Mouse (Mus musculus): Measurements from ENCODE around the gene Gm12169. TPM values are rescaled to one million over a fixed set of nuclear protein-coding genes. Genes with fewer than 3 reads are reported as not detected.
"Not testable (repeated sequence)": the region's sequence is repeated elsewhere in the genome, so short reads cannot be mapped to it uniquely, and the experiment has no call there.

The Gm12169 gene
- not detected in 2 replicates for polyA plus RNA-seq (2015; fragmentation: Nextera tagmentation; extraction: Ambion mirVana)

GRCm38 (mm10) chr11:46523912-46524311 lies at the start of gene Gm12169:
TSS of gene Gm12169 (plus strand) at chr11:46524212.
- no peaks in the 10 kb centered on the region for H3K27me3 ChIP-seq
- H3K4me1 ChIP-seq (replicated peaks): no peaks in the 10 kb centered on the region
- no peaks in the 10 kb centered on the region for H3K36me3 ChIP-seq
- no peak within 1 kb of the TSS for H3K27ac ChIP-seq
- ATAC-seq (ENCODE audit: low FRiP score): no peak
- no peak within 1 kb of the TSS for H3K4me3 ChIP-seq
- H3K9ac ChIP-seq: no peak within 1 kb of the TSS
- 99% methylated on average over 2 of the region's 2 CpGs for WGBS
- no peak within 1 kb of the TSS for H3K4me2 ChIP-seq
- H3K9me3 ChIP-seq: no peaks in the 10 kb centered on the region

- no peaks in the 10 kb centered on the region for H3K4me1 ChIP-seq (replicated peaks)
- H3K9ac ChIP-seq: no peak overlapping the region
- WGBS: 91% methylated on average over 4 of the region's 4 CpGs
- no peak overlapping the region for H3K27ac ChIP-seq
- no peaks in the 10 kb centered on the region for H3K36me3 ChIP-seq
- H3K4me3 ChIP-seq: no peak overlapping the region
- H3K27me3 ChIP-seq: no peaks in the 10 kb centered on the region
- no peaks in the 10 kb centered on the region for H3K9me3 ChIP-seq
- H3K4me2 ChIP-seq: no peak overlapping the region
- no peak for ATAC-seq (ENCODE audit: low FRiP score)
Measured at GRCm38 (mm10) chr11:46474220-46474619, 49.8 kb upstream of the Gm12169 start.

- Histone ChIP-seq H3K4me1 (replicated peaks) (no peaks in the 10 kb centered on the region), H3K4me2 (no peak overlapping the region), H3K9me3 (no peaks in the 10 kb centered on the region), H3K27ac (no peak overlapping the region), H3K4me3 (no peak overlapping the region), H3K9ac (no peak overlapping the region), H3K27me3 (no peaks in the 10 kb centered on the region), H3K36me3 (no peaks in the 10 kb centered on the region)
- no peak for ATAC-seq (ENCODE audit: low FRiP score)
- 90% methylated on average over 9 of the region's 9 CpGs for WGBS
Measured at GRCm38 (mm10) chr11:46479311-46479710, 44.7 kb upstream of the Gm12169 start.

- no peak overlapping the region for H3K27ac ChIP-seq
- no peak for ATAC-seq (ENCODE audit: low FRiP score)
- H3K4me1 ChIP-seq (replicated peaks): no peaks in the 10 kb centered on the region
- no peaks in the 10 kb centered on the region for H3K9me3 ChIP-seq
- H3K9ac ChIP-seq: no peak overlapping the region
- no peaks in the 10 kb centered on the region for H3K36me3 ChIP-seq
- no peak overlapping the region for H3K4me3 ChIP-seq
- 85% methylated on average over 7 of the region's 7 CpGs for WGBS
- H3K27me3 ChIP-seq: no peaks in the 10 kb centered on the region
- H3K4me2 ChIP-seq: no peak overlapping the region
Measured at GRCm38 (mm10) chr11:46480517-46480916, 43.5 kb upstream of the Gm12169 start.

- no peaks in the 10 kb centered on the region for H3K9me3 ChIP-seq
- WGBS: 11% methylated on average over 1 of the region's 1 CpGs
- H3K27ac ChIP-seq: no peak overlapping the region
- H3K9ac ChIP-seq: no peak overlapping the region
- no peak overlapping the region for H3K4me2 ChIP-seq
- H3K4me1 ChIP-seq (replicated peaks): no peaks in the 10 kb centered on the region
- no peak overlapping the region for H3K4me3 ChIP-seq
- H3K27me3 ChIP-seq: no peaks in the 10 kb centered on the region
- H3K36me3 ChIP-seq: no peaks in the 10 kb centered on the region
- no peak for ATAC-seq (ENCODE audit: low FRiP score)
Measured at GRCm38 (mm10) chr11:46488231-46488630, 35.8 kb upstream of the Gm12169 start.

- no peak for ATAC-seq (ENCODE audit: low FRiP score)
- Histone ChIP-seq H3K4me1 (replicated peaks) (no peaks in the 10 kb centered on the region), H3K4me2 (no peak overlapping the region), H3K36me3 (no peaks in the 10 kb centered on the region), H3K27ac (no peak overlapping the region), H3K9ac (no peak overlapping the region), H3K9me3 (no peaks in the 10 kb centered on the region), H3K27me3 (no peaks in the 10 kb centered on the region), H3K4me3 (no peak overlapping the region)
- WGBS: 84% methylated on average over 2 of the region's 2 CpGs
Measured at GRCm38 (mm10) chr11:46488650-46489049, 35.4 kb upstream of the Gm12169 start.

GRCm38 (mm10) chr11:46507146-46507545 lies 16.9 kb upstream of the Gm12169 start:
- H3K4me2 ChIP-seq: no peak overlapping the region
- WGBS: 73% methylated on average over 3 of the region's 3 CpGs

GRCm38 (mm10) chr11:46509900-46510299 lies 14.1 kb upstream of the Gm12169 start:
- ATAC-seq (ENCODE audit: low FRiP score): no peak
- no peaks in the 10 kb centered on the region for H3K36me3 ChIP-seq
- no peaks in the 10 kb centered on the region for H3K4me1 ChIP-seq (replicated peaks)
- H3K9ac ChIP-seq: no peak overlapping the region
- H3K27me3 ChIP-seq: no peaks in the 10 kb centered on the region
- H3K4me2 ChIP-seq: no peak overlapping the region
- WGBS: 96% methylated on average over 5 of the region's 5 CpGs
- no peak overlapping the region for H3K4me3 ChIP-seq
- H3K9me3 ChIP-seq: no peaks in the 10 kb centered on the region
- H3K27ac ChIP-seq: no peak overlapping the region

More at GRCm38 (mm10) chr11:46507146-46507545, 16.9 kb upstream of the Gm12169 start:
- no peak overlapping the region for H3K4me3 ChIP-seq
- no peak overlapping the region for H3K9ac ChIP-seq
- H3K27ac ChIP-seq: no peak overlapping the region
- H3K4me1 ChIP-seq (replicated peaks): no peaks in the 10 kb centered on the region
- no peaks in the 10 kb centered on the region for H3K27me3 ChIP-seq
- H3K9me3 ChIP-seq: no peaks in the 10 kb centered on the region
- H3K36me3 ChIP-seq: no peaks in the 10 kb centered on the region
- ATAC-seq (ENCODE audit: low FRiP score): no peak

GRCm38 (mm10) chr11:46521341-46521740 lies 2.7 kb upstream of the Gm12169 start:
- not testable (repeated sequence) for H3K9ac ChIP-seq; H3K9me3 ChIP-seq; H3K27ac ChIP-seq; H3K4me2 ChIP-seq; H3K36me3 ChIP-seq; H3K27me3 ChIP-seq; H3K4me3 ChIP-seq; ATAC-seq (ENCODE audit: low FRiP score); H3K4me1 ChIP-seq (replicated peaks)
- WGBS: 84% methylated on average over 5 of the region's 5 CpGs

- Histone ChIP-seq H3K27ac (no peak overlapping the region), H3K4me1 (replicated peaks) (no peaks in the 10 kb centered on the region), H3K4me2 (no peak overlapping the region), H3K9ac (no peak overlapping the region), H3K9me3 (no peaks in the 10 kb centered on the region), H3K27me3 (no peaks in the 10 kb centered on the region), H3K36me3 (no peaks in the 10 kb centered on the region), H3K4me3 (no peak overlapping the region)
- 82% methylated on average over 3 of the region's 3 CpGs for WGBS
- no peak for ATAC-seq (ENCODE audit: low FRiP score)
Measured at GRCm38 (mm10) chr11:46522719-46523118, 1.3 kb upstream of the Gm12169 start.

- Histone ChIP-seq H3K36me3 (no peaks in the 10 kb centered on the region), H3K4me3 (no peak overlapping the region), H3K27me3 (no peaks in the 10 kb centered on the region), H3K27ac (no peak overlapping the region), H3K9ac (no peak overlapping the region), H3K4me1 (replicated peaks) (no peaks in the 10 kb centered on the region), H3K4me2 (no peak overlapping the region), H3K9me3 (no peaks in the 10 kb centered on the region)
- WGBS: 85% methylated on average over 4 of the region's 4 CpGs
- no peak for ATAC-seq (ENCODE audit: low FRiP score)
Measured at GRCm38 (mm10) chr11:46530149-46530548, 6.1 kb downstream of the Gm12169 start.

- Histone ChIP-seq H3K4me1 (replicated peaks) (no peaks in the 10 kb centered on the region), H3K27me3 (no peaks in the 10 kb centered on the region), H3K4me2 (no peak overlapping the region), H3K27ac (no peak overlapping the region), H3K4me3 (no peak overlapping the region), H3K9me3 (no peaks in the 10 kb centered on the region), H3K36me3 (no peaks in the 10 kb centered on the region), H3K9ac (no peak overlapping the region)
- no peak for ATAC-seq (ENCODE audit: low FRiP score)
- 61% methylated on average over 4 of the region's 4 CpGs for WGBS
Measured at GRCm38 (mm10) chr11:46536978-46537377, 13.0 kb downstream of the Gm12169 start.

- 96% methylated on average over 2 of the region's 2 CpGs for WGBS
- no peak for ATAC-seq (ENCODE audit: low FRiP score)
Measured at GRCm38 (mm10) chr11:46543530-46543929, 19.5 kb downstream of the Gm12169 start.

More at GRCm38 (mm10) chr11:46543530-46543929, 19.5 kb downstream of the Gm12169 start:
- Histone ChIP-seq H3K4me2 (no peak overlapping the region), H3K9ac (no peak overlapping the region), H3K4me3 (no peak overlapping the region), H3K4me1 (replicated peaks) (no peaks in the 10 kb centered on the region), H3K36me3 (no peaks in the 10 kb centered on the region), H3K27ac (no peak overlapping the region), H3K27me3 (no peaks in the 10 kb centered on the region), H3K9me3 (no peaks in the 10 kb centered on the region)
